Mouse (Mus musculus) adrenal gland, postnatal 14 days (tissue): ENCODE data around the gene Apod. TPM values are rescaled to one million over a fixed set of nuclear protein-coding genes. Genes with fewer than 3 reads are reported as not detected.
A peak's percentile ranks its signal among the peaks of the same experiment; 100 is the strongest.
"Not testable (repeated sequence)": the region's sequence is repeated elsewhere in the genome, so short reads cannot be mapped to it uniquely, and the experiment has no call there.

Experiments used
- DNase-seq: peaks from one replicate; pipeline ENCODE4 v3.0.0; 2021; ENCODE audit warnings: mixed read lengths
- total RNA-seq: library from RNA; stranded (reverse); gene quantifications from 2 replicates; pipeline ENCODE4 v1.2.3, GENCODE M21; 2021

The Apod gene
- total RNA-seq, 1 experiment from 2014 or later, result 5.8 TPM

- DNase-seq, result no peak
Observed at GRCm38 (mm10) chr16:31321501-31321900, 6.9 kb upstream of the Apod start.

- no peak for DNase-seq
Observed at GRCm38 (mm10) chr16:31320954-31321353, 6.3 kb upstream of the Apod start.

GRCm38 (mm10) chr16:31319723-31320122, 5.1 kb upstream of the Apod start:
- DNase-seq, result not testable (repeated sequence)

GRCm38 (mm10) chr16:31319316-31319715, 4.7 kb upstream of the Apod start:
- no peak for DNase-seq

GRCm38 (mm10) chr16:31318418-31318817, 3.8 kb upstream of the Apod start:
- DNase-seq, result no peak

GRCm38 (mm10) chr16:31316246-31317143, 1.9 kb upstream of the Apod start:
- DNase-seq, result peak; percentile 41

- no peak for DNase-seq
Observed at GRCm38 (mm10) chr16:31315294-31315693, 686 bp upstream of the Apod start.

GRCm38 (mm10) chr16:31313611-31314010, 997 bp downstream of the Apod start:
- no peak for DNase-seq

GRCm38 (mm10) chr16:31312296-31312695, 2.3 kb downstream of the Apod start:
- no peak for DNase-seq

GRCm38 (mm10) chr16:31305199-31305919, 9.2 kb downstream of the Apod start:
- DNase-seq, result no peak

GRCm38 (mm10) chr16:31303276-31303675, 11.3 kb downstream of the Apod start:
- DNase-seq, result no peak

- DNase-seq, result no peak
Observed at GRCm38 (mm10) chr16:31300883-31301532, 13.6 kb downstream of the Apod start.

- no peak for DNase-seq
Observed at GRCm38 (mm10) chr16:31300467-31300866, 14.1 kb downstream of the Apod start.

- DNase-seq, result no peak
Observed at GRCm38 (mm10) chr16:31299960-31300353, 14.7 kb downstream of the Apod start.

GRCm38 (mm10) chr16:31299164-31299959, 15.2 kb downstream of the Apod start:
- no peak for DNase-seq

GRCm38 (mm10) chr16:31297113-31297512, 17.5 kb downstream of the Apod start:
- no peak for DNase-seq

GRCm38 (mm10) chr16:31293761-31294160, 20.8 kb downstream of the Apod start:
- DNase-seq, result no peak

- DNase-seq, result peak; percentile 32
Observed at GRCm38 (mm10) chr16:31290751-31291365, 23.8 kb downstream of the Apod start.

- peak; percentile 89 for DNase-seq
Observed at GRCm38 (mm10) chr16:31290281-31290680, 24.3 kb downstream of the Apod start.

- no peak for DNase-seq
Observed at GRCm38 (mm10) chr16:31287712-31288111, 26.9 kb downstream of the Apod start.

GRCm38 (mm10) chr16:31286801-31287488, 27.7 kb downstream of the Apod start:
- DNase-seq, result no peak
